Mouse (Mus musculus): ENCODE measurements around the gene Nphs1. TPM values are rescaled to one million over a fixed set of nuclear protein-coding genes. Genes with fewer than 3 reads are reported as not detected.

Gene Nphs1
- total RNA-seq (2014; rRNA removed) (under 0.01 TPM in 1 of 2 replicates, not detected in the other), polyA plus RNA-seq (2012; rRNA removed) (not detected in 2 replicates)

DNA sequence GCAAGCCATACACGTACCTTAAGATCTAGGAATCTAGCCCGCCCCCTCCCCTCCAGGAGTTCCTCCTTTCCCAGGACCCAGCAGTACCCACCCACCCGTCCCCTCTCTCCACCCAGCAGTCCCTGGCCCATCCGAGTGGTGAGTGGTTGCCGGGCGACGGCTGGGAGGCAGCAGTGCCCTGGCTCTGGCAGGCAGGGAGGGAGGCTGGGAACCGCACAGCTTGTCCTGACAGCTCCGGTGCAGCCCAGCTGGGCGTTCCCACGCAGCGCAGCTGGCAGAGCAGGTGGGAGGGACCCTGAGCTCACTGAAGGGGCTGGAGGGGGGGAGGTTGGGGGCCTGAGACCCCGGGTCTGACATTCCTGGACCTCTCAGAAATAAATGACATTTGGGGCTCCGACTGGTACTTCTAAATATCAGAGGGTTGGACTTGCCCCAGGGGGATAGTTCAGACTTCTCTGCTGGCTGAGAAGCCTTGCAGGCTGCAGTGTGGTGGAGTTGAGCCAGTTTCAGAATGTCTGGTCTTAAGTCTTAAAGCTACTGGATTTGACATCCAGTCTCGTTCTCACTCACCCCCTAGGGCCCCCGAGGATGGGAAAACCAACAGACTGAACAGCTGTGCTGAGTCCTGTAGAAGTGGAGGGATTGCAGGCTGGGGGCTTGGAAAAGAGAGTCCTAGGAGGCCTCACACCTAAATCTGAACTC lies at the start of gene Nphs1, which contains the start of gene Kirrel2:
Nphs1 (plus strand) TSS at position 687 of the 702 bp plus-strand sequence.
Kirrel2 (minus strand) TSS at position 62 of the 702 bp plus-strand sequence.
- no peak within 1 kb of the TSS for H3K4me3 ChIP-seq (ENCODE audit: insufficient read depth, low read depth, low read length)
- peaks cover 4% of the 10 kb centered on the region; the same call in 1 of the 2 replicates for H3K4me1 ChIP-seq (ENCODE audit: control insufficient read depth, insufficient read depth, low read length)
- no peaks in the 10 kb centered on the region for H3K36me3 ChIP-seq (ENCODE audit: control insufficient read depth, insufficient read depth, low read length)
- H3K27me3 ChIP-seq (ENCODE audit: control insufficient read depth, insufficient read depth, low read length): peaks cover 14% of the 10 kb centered on the region
- no peak for DNase-seq (ENCODE audit: extremely low read depth, low read depth, low spot score)
- WGBS: 16% methylated on average over 16 of the region's 16 CpGs
- H3K9ac ChIP-seq (ENCODE audit: low read depth, low read length): no peak within 1 kb of the TSS
- no peak for TF ChIP-seq POLR2A (IDR thresholded peaks at IDR 0.05; ENCODE audit: extremely low read depth, insufficient read depth, low read length)
- H3K27ac ChIP-seq (replicated peaks; ENCODE audit: insufficient read depth, low read depth, low read length): no peak within 1 kb of the TSS
- H3K79me2 ChIP-seq (ENCODE audit: control insufficient read depth, insufficient read depth, low read length): no peaks in the 10 kb centered on the region

DNA sequence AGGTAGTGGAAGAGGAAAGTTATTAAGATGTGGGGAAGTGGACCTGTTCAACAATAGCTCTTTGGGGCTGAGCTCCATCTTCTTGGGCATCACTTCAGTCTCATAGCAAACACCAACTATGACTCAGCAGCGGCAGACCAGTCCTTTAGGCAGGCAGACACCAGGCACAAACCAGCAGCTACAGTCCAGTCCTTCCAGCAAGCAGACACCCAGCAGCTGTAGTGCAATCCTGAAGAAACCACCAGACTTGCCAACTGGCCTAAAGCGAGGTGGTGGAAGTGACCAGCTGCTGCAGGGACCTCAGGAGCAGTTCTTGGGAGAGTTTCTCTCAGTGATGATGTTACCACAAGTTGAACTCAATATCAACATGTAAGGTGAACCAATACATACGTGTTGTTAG lies 49.5 kb upstream of the Nphs1 start:
- 90% methylated on average over 3 of the region's 3 CpGs for WGBS
- Histone ChIP-seq H3K79me2 (ENCODE audit: control insufficient read depth, insufficient read depth, low read length) (no peaks in the 10 kb centered on the region), H3K9ac (ENCODE audit: low read depth, low read length) (no peak overlapping the region), H3K4me3 (ENCODE audit: insufficient read depth, low read depth, low read length) (no peak overlapping the region), H3K27ac (replicated peaks; ENCODE audit: insufficient read depth, low read depth, low read length) (no peak overlapping the region), H3K4me1 (ENCODE audit: control insufficient read depth, insufficient read depth, low read length) (no peaks in the 10 kb centered on the region), H3K36me3 (ENCODE audit: control insufficient read depth, insufficient read depth, low read length) (no peaks in the 10 kb centered on the region), H3K27me3 (ENCODE audit: control insufficient read depth, insufficient read depth, low read length) (no peaks in the 10 kb centered on the region)
- DNase-seq (ENCODE audit: extremely low read depth, low read depth, low spot score): no peak
- no peak for TF ChIP-seq CTCF (IDR thresholded peaks at IDR 0.05; ENCODE audit: low read depth, low read length)
- no peak for TF ChIP-seq POLR2A (IDR thresholded peaks at IDR 0.05; ENCODE audit: extremely low read depth, insufficient read depth, low read length)

DNA sequence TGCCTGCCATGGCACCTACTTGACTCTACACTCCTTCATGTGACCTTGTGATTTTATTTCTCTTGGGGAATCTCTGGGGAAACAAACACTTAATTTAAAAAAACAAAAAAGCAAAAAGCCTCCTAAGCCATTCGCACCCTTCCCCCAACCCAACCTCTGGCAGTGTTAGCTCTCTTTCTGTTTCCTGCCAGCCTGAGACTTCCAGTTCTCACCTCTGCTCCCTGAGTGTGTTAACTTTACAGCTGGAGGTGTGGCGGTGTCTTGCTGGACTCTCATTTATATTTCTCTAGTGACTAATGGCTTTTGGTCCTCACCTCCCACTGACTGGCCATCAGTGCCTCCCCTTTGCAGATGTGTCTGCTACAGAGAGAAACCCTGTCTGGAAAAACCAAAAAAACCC lies 48.3 kb upstream of the Nphs1 start:
- H3K36me3 ChIP-seq (ENCODE audit: control insufficient read depth, insufficient read depth, low read length): no peaks in the 10 kb centered on the region
- H3K9ac ChIP-seq (ENCODE audit: low read depth, low read length): no peak overlapping the region
- no peaks in the 10 kb centered on the region for H3K27me3 ChIP-seq (ENCODE audit: control insufficient read depth, insufficient read depth, low read length)
- H3K27ac ChIP-seq (replicated peaks; ENCODE audit: insufficient read depth, low read depth, low read length): no peak overlapping the region
- DNase-seq (ENCODE audit: extremely low read depth, low read depth, low spot score): no peak
- TF ChIP-seq POLR2A (IDR thresholded peaks at IDR 0.05; ENCODE audit: extremely low read depth, insufficient read depth, low read length): no peak
- no peak for TF ChIP-seq CTCF (IDR thresholded peaks at IDR 0.05; ENCODE audit: low read depth, low read length)
- no peaks in the 10 kb centered on the region for H3K79me2 ChIP-seq (ENCODE audit: control insufficient read depth, insufficient read depth, low read length)
- no peaks in the 10 kb centered on the region for H3K4me1 ChIP-seq (ENCODE audit: control insufficient read depth, insufficient read depth, low read length)
- 71% methylated on average over 2 of the region's 2 CpGs for WGBS
- no peak overlapping the region for H3K4me3 ChIP-seq (ENCODE audit: insufficient read depth, low read depth, low read length)

DNA sequence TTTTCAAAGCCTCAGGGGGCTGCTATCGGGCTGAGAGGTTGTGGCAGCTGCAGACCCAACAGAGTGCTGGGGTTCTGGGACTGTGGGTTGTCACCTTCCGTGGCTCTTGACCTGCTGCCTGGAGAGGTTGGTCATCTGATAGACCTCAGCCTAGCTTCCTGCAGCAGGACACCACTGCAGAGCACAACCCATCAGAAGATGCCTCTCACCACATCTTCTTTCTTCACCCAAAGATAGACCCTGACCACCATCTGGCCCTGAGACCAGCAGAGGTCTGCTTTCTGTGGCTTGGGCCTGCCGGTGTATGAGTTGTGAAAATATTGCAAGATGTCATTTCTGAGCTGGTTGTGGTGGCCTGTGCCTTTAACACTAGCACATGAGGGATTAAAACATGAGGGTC lies 47.1 kb upstream of the Nphs1 start:
- no peaks in the 10 kb centered on the region for H3K36me3 ChIP-seq (ENCODE audit: control insufficient read depth, insufficient read depth, low read length)
- TF ChIP-seq CTCF (IDR thresholded peaks at IDR 0.05; ENCODE audit: low read depth, low read length) (no peak), POLR2A (IDR thresholded peaks at IDR 0.05; ENCODE audit: extremely low read depth, insufficient read depth, low read length) (no peak)

DNA sequence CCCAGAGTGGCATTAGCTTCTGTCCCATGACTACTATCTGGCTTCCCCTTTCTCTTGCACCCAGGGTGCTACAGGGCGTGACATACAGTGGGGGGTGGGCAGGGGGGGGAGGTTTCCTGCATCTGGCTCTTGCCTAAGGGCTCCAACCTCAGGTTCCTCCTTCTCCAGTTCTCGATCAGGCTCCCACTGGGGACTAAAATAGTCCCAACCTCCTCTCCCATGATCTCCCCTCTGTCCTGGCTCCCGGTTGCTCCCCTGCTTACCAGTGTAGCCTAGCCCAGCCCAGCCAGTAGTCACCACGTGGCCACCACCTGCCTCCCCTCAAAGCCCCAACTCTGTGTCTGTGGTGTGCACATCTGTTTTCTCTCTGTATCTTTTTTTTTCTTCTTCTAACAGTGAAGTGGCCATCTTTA lies 45.4 kb upstream of the Nphs1 start:
- 62% methylated on average over 4 of the region's 4 CpGs for WGBS

More for the DNA sequence above, 47.1 kb upstream of the Nphs1 start:
- 86% methylated on average over 3 of the region's 3 CpGs for whole genome bisulfite sequencing
- no peak overlapping the region for H3K9ac ChIP-seq (ENCODE audit: low read depth, low read length)
- no peak for DNase-seq (ENCODE audit: extremely low read depth, low read depth, low spot score)
- H3K27ac ChIP-seq (replicated peaks; ENCODE audit: insufficient read depth, low read depth, low read length): no peak overlapping the region
- no peaks in the 10 kb centered on the region for H3K4me1 ChIP-seq (ENCODE audit: control insufficient read depth, insufficient read depth, low read length)
- H3K4me3 ChIP-seq (ENCODE audit: insufficient read depth, low read depth, low read length): no peak overlapping the region
- H3K79me2 ChIP-seq (ENCODE audit: control insufficient read depth, insufficient read depth, low read length): no peaks in the 10 kb centered on the region
- no peaks in the 10 kb centered on the region for H3K27me3 ChIP-seq (ENCODE audit: control insufficient read depth, insufficient read depth, low read length)

DNA sequence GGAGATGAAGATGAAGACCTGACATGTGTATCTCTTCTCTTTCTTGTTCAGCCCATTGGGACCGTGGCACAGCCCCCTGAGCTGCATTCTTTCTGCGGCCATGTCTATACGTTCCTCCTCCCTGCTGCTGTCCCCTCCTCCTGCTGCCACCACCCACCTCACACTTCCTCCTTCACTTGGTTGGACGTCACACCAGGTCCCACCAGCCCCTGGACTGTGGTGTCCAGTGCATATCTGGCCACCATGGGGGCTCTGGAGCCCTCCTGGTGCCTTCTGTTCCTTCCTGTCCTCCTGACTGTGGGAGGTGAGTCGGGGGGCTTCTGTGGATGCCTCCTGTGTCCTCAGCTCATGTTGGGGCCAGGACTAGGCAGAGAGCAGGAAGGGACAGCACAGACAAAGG lies 44.5 kb upstream of the Nphs1 start, which contains the start of gene Tyrobp:
Tyrobp (plus strand) TSS at position 165 of the 400 bp plus-strand sequence.
- H3K27me3 ChIP-seq (ENCODE audit: control insufficient read depth, insufficient read depth, low read length): no peaks in the 10 kb centered on the region
- no peaks in the 10 kb centered on the region for H3K79me2 ChIP-seq (ENCODE audit: control insufficient read depth, insufficient read depth, low read length)
- no peak for DNase-seq (ENCODE audit: extremely low read depth, low read depth, low spot score)
- H3K9ac ChIP-seq (ENCODE audit: low read depth, low read length): peak within 1 kb of the TSS; percentile 34; the same call in 1 of the 2 replicates
- H3K36me3 ChIP-seq (ENCODE audit: control insufficient read depth, insufficient read depth, low read length): no peaks in the 10 kb centered on the region
- WGBS: 66% methylated on average over 5 of the region's 5 CpGs
- no peaks in the 10 kb centered on the region for H3K4me1 ChIP-seq (ENCODE audit: control insufficient read depth, insufficient read depth, low read length)
- peak within 1 kb of the TSS; percentile 46 for H3K27ac ChIP-seq (replicated peaks; ENCODE audit: insufficient read depth, low read depth, low read length)
- TF ChIP-seq POLR2A (IDR thresholded peaks at IDR 0.05; ENCODE audit: extremely low read depth, insufficient read depth, low read length) (0 out of 2 replicates have a peak, but pooled peaks have one; percentile 15), CTCF (IDR thresholded peaks at IDR 0.05; ENCODE audit: low read depth, low read length) (no peak)
- H3K4me3 ChIP-seq (ENCODE audit: insufficient read depth, low read depth, low read length): peak within 1 kb of the TSS; percentile 45

More for the DNA sequence above, 45.4 kb upstream of the Nphs1 start:
- Histone ChIP-seq H3K9ac (ENCODE audit: low read depth, low read length) (no peak overlapping the region), H3K79me2 (ENCODE audit: control insufficient read depth, insufficient read depth, low read length) (no peaks in the 10 kb centered on the region), H3K27ac (replicated peaks; ENCODE audit: insufficient read depth, low read depth, low read length) (peak overlapping the region; percentile 46), H3K27me3 (ENCODE audit: control insufficient read depth, insufficient read depth, low read length) (no peaks in the 10 kb centered on the region), H3K4me1 (ENCODE audit: control insufficient read depth, insufficient read depth, low read length) (no peaks in the 10 kb centered on the region), H3K4me3 (ENCODE audit: insufficient read depth, low read depth, low read length) (no peak overlapping the region), H3K36me3 (ENCODE audit: control insufficient read depth, insufficient read depth, low read length) (no peaks in the 10 kb centered on the region)
- no peak for DNase-seq (ENCODE audit: extremely low read depth, low read depth, low spot score)
- no peak for TF ChIP-seq POLR2A (IDR thresholded peaks at IDR 0.05; ENCODE audit: extremely low read depth, insufficient read depth, low read length)
- TF ChIP-seq CTCF (IDR thresholded peaks at IDR 0.05; ENCODE audit: low read depth, low read length): no peak
